Mouse (Mus musculus): ENCODE data around the gene Olfr1499.

DNA sequence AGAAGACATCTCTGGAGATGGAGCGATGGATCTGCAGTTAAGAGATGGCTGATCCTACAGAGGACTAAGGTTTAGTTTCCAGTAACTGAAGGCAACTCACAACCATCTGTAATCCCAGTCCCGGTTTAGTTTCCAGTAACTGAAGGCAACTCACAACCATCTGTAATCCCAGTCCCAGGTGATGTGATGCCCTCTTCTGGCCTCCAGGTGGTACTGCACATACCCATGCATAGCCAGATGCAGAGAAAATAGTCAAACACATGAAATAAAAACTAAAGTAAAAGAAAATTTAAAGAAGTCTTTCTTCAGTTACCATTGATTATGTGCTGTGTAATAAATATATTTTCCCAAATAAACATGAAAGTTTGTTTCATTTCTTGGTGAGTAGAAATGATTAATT lies 6.4 kb downstream of the Olfr1499 start:
- TF ChIP-seq CTCF (conservative IDR thresholded peaks at IDR 0.05; ENCODE audit: insufficient read depth, insufficient read length, low read depth, low read length) (no peak), POLR2A (IDR thresholded peaks at IDR 0.05; ENCODE audit: low read depth, low read length) (no peak)

Data from kidney, adult 2 months (tissue).